Mouse (Mus musculus) neural tube, embryonic 13.5 days (tissue): ENCODE results near the gene Cacng7. TPM values are rescaled to one million over a fixed set of nuclear protein-coding genes. Genes with fewer than 3 reads are reported as not detected.
"Not testable (repeated sequence)": the region's sequence is repeated elsewhere in the genome, so short reads cannot be mapped to it uniquely, and the experiment has no call there.

Experiments used
- ATAC-seq: fragments of 200-750 bp; cut with Nextera tagmentation; 2 replicates; pipeline ENCODE4 v1.8.0; 2017; ENCODE audit warnings: low read depth, mild to moderate bottlenecking, moderate TSS enrichment, moderate library complexity
- H3K27ac ChIP-seq: fragments of 300-500 bp; sonication (generic); replicated peaks from 2 replicates; pipeline ENCODE4 v1.5.1; 2015; ENCODE audit warnings: moderate library complexity, mild to moderate bottlenecking, inconsistent platforms
- H3K27me3 ChIP-seq: fragments of 300-500 bp; sonication (generic); 2 replicates; pipeline ENCODE4 v1.6.1; 2015; ENCODE audit warnings: mild to moderate bottlenecking, inconsistent platforms
- H3K36me3 ChIP-seq: fragments of 300-500 bp; sonication (generic); 2 replicates; pipeline ENCODE4 v1.6.1; 2015; ENCODE audit warnings: mild to moderate bottlenecking, inconsistent platforms
- H3K4me1 ChIP-seq: fragments of 300-500 bp; sonication (generic); replicated peaks from 2 replicates; pipeline ENCODE4 v1.6.1; 2015; ENCODE audit warnings: inconsistent platforms
- H3K4me2 ChIP-seq: fragments of 300-500 bp; sonication (generic); 2 replicates; pipeline ENCODE4 v1.6.1; 2015; ENCODE audit warnings: inconsistent platforms, mild to moderate bottlenecking, moderate library complexity
- H3K4me3 ChIP-seq: fragments of 300-500 bp; sonication (generic); 2 replicates; pipeline ENCODE4 v1.5.1; 2015; ENCODE audit warnings: mild to moderate bottlenecking, inconsistent platforms
- H3K9ac ChIP-seq: fragments of 300-500 bp; sonication (generic); 2 replicates; pipeline ENCODE4 v1.6.1; 2015; ENCODE audit warnings: moderate library complexity, mild to moderate bottlenecking, inconsistent platforms
- H3K9me3 ChIP-seq: fragments of 300-500 bp; sonication (generic); 2 replicates; pipeline ENCODE4 v1.6.1; 2016; ENCODE audit warnings: inconsistent platforms
- WGBS: fragments of 180-500 bp; shearing (Covaris S2); methylation state at CpG from one replicate; pipeline ENCODE4 v1.1.7; 2015; 5-methylcytosine and 5-hydroxymethylcytosine counted together
- polyA plus RNA-seq: library from polyadenylated mRNA; unstranded; fragments of >200 nt; fragmentation: Nextera tagmentation; extraction: Ambion mirVana; gene quantifications from 2 replicates; pipeline ENCODE4 v1.2.1, GENCODE M21; 2015

Cacng7 gene
- polyA plus RNA-seq, 1 experiment from 2014 or later, result 4.5 TPM

- H3K4me3 ChIP-seq, result no peak overlapping the region
- H3K27ac ChIP-seq, result no peak overlapping the region
- no peaks in the 10 kb centered on the region for H3K9me3 ChIP-seq
- no peaks in the 10 kb centered on the region for H3K27me3 ChIP-seq
- no peak overlapping the region for H3K4me2 ChIP-seq
- no peak overlapping the region for H3K9ac ChIP-seq
- WGBS, result 96% methylated on average over 5 of the region's 5 CpGs
- ATAC-seq, result no peak
- H3K36me3 ChIP-seq, result no peaks in the 10 kb centered on the region
- peaks cover 22% of the 10 kb centered on the region for H3K4me1 ChIP-seq
These were observed 52.1 kb downstream of the Cacng7 start for GRCm38 (mm10) chr7:3384807-3385319.

- ATAC-seq, result no peak
- WGBS, result 77% methylated on average over 6 of the region's 6 CpGs
- no peak overlapping the region for H3K27ac ChIP-seq
- peaks cover 25% of the 10 kb centered on the region for H3K4me1 ChIP-seq
- H3K9me3 ChIP-seq, result no peaks in the 10 kb centered on the region
- no peak overlapping the region for H3K4me2 ChIP-seq
- H3K9ac ChIP-seq, result no peak overlapping the region
- no peaks in the 10 kb centered on the region for H3K36me3 ChIP-seq
- H3K4me3 ChIP-seq, result no peak overlapping the region
- no peaks in the 10 kb centered on the region for H3K27me3 ChIP-seq
These were observed 53.4 kb downstream of the Cacng7 start for GRCm38 (mm10) chr7:3386036-3386730.

GRCm38 (mm10) chr7:3387761-3388160 is 55.0 kb downstream of the Cacng7 start:
- no peak overlapping the region for H3K9ac ChIP-seq

DNA sequence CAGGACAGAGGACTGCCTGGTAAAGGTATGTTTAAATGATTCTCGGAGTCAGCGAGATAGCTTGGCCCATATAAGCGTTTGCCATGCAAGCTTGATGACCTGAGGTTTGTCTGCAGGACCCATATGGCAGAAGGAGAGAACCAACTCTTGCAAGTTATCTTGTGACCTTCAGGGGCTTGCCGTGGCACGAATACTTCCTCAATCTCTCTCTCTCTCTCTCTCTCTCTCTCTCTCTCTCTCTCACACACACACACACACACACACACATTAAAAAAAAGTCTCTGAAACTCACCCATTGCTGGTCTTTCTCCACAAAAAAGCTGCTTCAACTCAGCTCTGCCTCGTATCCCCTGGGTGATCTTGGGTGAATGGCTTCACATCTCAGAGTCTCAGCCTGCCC is 56.1 kb downstream of the Cacng7 start:
- peak overlapping the region; percentile 79 for H3K4me2 ChIP-seq
- H3K4me1 ChIP-seq, result peaks cover 51% of the 10 kb centered on the region
- H3K36me3 ChIP-seq, result peaks cover under 1% of the 10 kb centered on the region
- H3K27me3 ChIP-seq, result no peaks in the 10 kb centered on the region
- 0 out of 2 replicates have a peak overlapping the region, but pooled peaks have one; percentile 54 for H3K4me3 ChIP-seq
- ATAC-seq, result no peak
- no peak overlapping the region for H3K27ac ChIP-seq
- no peaks in the 10 kb centered on the region for H3K9me3 ChIP-seq
- H3K9ac ChIP-seq, result no peak overlapping the region
- WGBS, result 68% methylated on average over 6 of the region's 6 CpGs

More at GRCm38 (mm10) chr7:3387761-3388160, 55.0 kb downstream of the Cacng7 start:
- H3K4me2 ChIP-seq, result 0 out of 2 replicates have a peak overlapping the region, but pooled peaks have one; percentile 11
- no peak for ATAC-seq
- H3K36me3 ChIP-seq, result no peaks in the 10 kb centered on the region
- 95% methylated on average over 18 of the region's 18 CpGs for WGBS
- H3K4me1 ChIP-seq, result peaks cover 41% of the 10 kb centered on the region
- no peak overlapping the region for H3K4me3 ChIP-seq
- no peaks in the 10 kb centered on the region for H3K9me3 ChIP-seq
- no peaks in the 10 kb centered on the region for H3K27me3 ChIP-seq
- no peak overlapping the region for H3K27ac ChIP-seq

- H3K4me3 ChIP-seq, result peak overlapping the region; percentile 54
- no peaks in the 10 kb centered on the region for H3K27me3 ChIP-seq
- H3K4me1 ChIP-seq, result peaks cover 52% of the 10 kb centered on the region
- peak overlapping the region; percentile 79 for H3K9ac ChIP-seq
- H3K27ac ChIP-seq, result no peak overlapping the region
- H3K9me3 ChIP-seq, result no peaks in the 10 kb centered on the region
- peak overlapping the region; percentile 79 for H3K4me2 ChIP-seq
- H3K36me3 ChIP-seq, result peaks cover 9% of the 10 kb centered on the region
- peak; percentile 74 for ATAC-seq
- 2% methylated on average over 17 of the region's 17 CpGs for WGBS
These were observed 57.0 kb downstream of the Cacng7 start for GRCm38 (mm10) chr7:3389444-3390412.

- 1% methylated on average over 7 of the region's 7 CpGs for WGBS
- H3K36me3 ChIP-seq, result peaks cover 16% of the 10 kb centered on the region
- H3K27me3 ChIP-seq, result no peaks in the 10 kb centered on the region
- ATAC-seq, result peak; percentile 46
- H3K4me3 ChIP-seq, result peak within 1 kb of the TSS; percentile 54
- peaks cover 56% of the 10 kb centered on the region for H3K4me1 ChIP-seq
- H3K9me3 ChIP-seq, result no peaks in the 10 kb centered on the region
- H3K9ac ChIP-seq, result peak within 1 kb of the TSS; percentile 79
- peak within 1 kb of the TSS; percentile 79 for H3K4me2 ChIP-seq
- peak within 1 kb of the TSS; percentile 61; the same call in 1 of the 2 replicates for H3K27ac ChIP-seq
These were observed 57.8 kb downstream of the Cacng7 start, which contains the start of gene Cacng8 for GRCm38 (mm10) chr7:3390413-3391080. Cacng8 (plus strand) TSS chr7:3390683.

- Histone ChIP-seq H3K27ac (0 out of 2 replicates have a peak overlapping the region, but pooled peaks have one; percentile 61), H3K4me1 (peaks cover 58% of the 10 kb centered on the region), H3K27me3 (no peaks in the 10 kb centered on the region), H3K9me3 (no peaks in the 10 kb centered on the region), H3K4me2 (peak overlapping the region; percentile 79), H3K4me3 (peak overlapping the region; percentile 54), H3K9ac (peak overlapping the region; percentile 79), H3K36me3 (peaks cover 18% of the 10 kb centered on the region)
- peak; percentile 46; the same call in 1 of the 2 replicates for ATAC-seq
- 3% methylated on average over 12 of the region's 12 CpGs for WGBS
These were observed 58.3 kb downstream of the Cacng7 start for GRCm38 (mm10) chr7:3391081-3391451.

GRCm38 (mm10) chr7:3391809-3392208 is 59.1 kb downstream of the Cacng7 start:
- Histone ChIP-seq H3K9ac (peak overlapping the region; percentile 79), H3K4me1 (peaks cover 64% of the 10 kb centered on the region), H3K36me3 (peaks cover 18% of the 10 kb centered on the region), H3K9me3 (no peaks in the 10 kb centered on the region), H3K4me2 (peak overlapping the region; percentile 79), H3K4me3 (peak overlapping the region; percentile 54), H3K27me3 (no peaks in the 10 kb centered on the region), H3K27ac (peak overlapping the region; percentile 0; the same call in 1 of the 2 replicates)
- ATAC-seq, result 0 out of 2 replicates have a peak, but pooled peaks have one; percentile 28
- WGBS, result 12% methylated on average over 2 of the region's 4 CpGs

DNA sequence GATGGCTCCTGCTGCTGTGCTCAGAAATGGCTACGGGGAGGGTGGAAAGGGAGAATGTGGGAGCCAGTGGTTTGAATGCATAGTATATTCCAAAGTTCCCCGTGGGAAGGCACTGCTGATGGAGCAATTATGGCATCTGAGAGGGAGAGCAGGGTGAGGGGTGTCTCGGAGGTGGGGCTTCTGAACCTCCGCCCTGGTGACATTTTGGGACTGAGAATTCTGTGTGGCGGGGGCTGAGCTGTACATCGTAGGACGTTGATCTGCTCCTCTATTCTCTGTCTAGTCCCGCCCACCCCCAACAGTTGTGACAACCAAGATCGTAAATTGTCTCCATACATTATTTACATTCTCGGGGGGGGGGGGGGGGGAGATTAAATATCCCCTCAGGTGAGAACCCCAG is 64.6 kb downstream of the Cacng7 start:
- peak; percentile 51 for ATAC-seq

GRCm38 (mm10) chr7:3397797-3398196 is 65.0 kb downstream of the Cacng7 start:
- WGBS, result 7% methylated on average over 7 of the region's 7 CpGs
- Histone ChIP-seq H3K9me3 (no peaks in the 10 kb centered on the region), H3K9ac (no peak overlapping the region), H3K4me2 (peak overlapping the region; percentile 34), H3K4me3 (0 out of 2 replicates have a peak overlapping the region, but pooled peaks have one; percentile 4), H3K27ac (no peak overlapping the region), H3K27me3 (no peaks in the 10 kb centered on the region), H3K4me1 (peaks cover 43% of the 10 kb centered on the region), H3K36me3 (peaks cover 21% of the 10 kb centered on the region)
- ATAC-seq, result peak; percentile 86

More for the DNA sequence above, 64.6 kb downstream of the Cacng7 start:
- WGBS, result 34% methylated on average over 10 of the region's 10 CpGs
- H3K9ac ChIP-seq, result no peak overlapping the region
- H3K4me2 ChIP-seq, result peak overlapping the region; percentile 34
- 0 out of 2 replicates have a peak overlapping the region, but pooled peaks have one; percentile 4 for H3K4me3 ChIP-seq
- H3K27me3 ChIP-seq, result no peaks in the 10 kb centered on the region
- H3K9me3 ChIP-seq, result no peaks in the 10 kb centered on the region
- H3K27ac ChIP-seq, result no peak overlapping the region
- peaks cover 20% of the 10 kb centered on the region for H3K36me3 ChIP-seq
- H3K4me1 ChIP-seq, result peaks cover 47% of the 10 kb centered on the region

GRCm38 (mm10) chr7:3398363-3398762 is 65.6 kb downstream of the Cacng7 start:
- not testable (repeated sequence) for H3K27ac ChIP-seq, H3K27me3 ChIP-seq, H3K4me2 ChIP-seq, ATAC-seq, H3K9ac ChIP-seq, H3K9me3 ChIP-seq, H3K4me3 ChIP-seq
- Histone ChIP-seq H3K4me1 (peaks cover 38% of the 10 kb centered on the region), H3K36me3 (peaks cover 27% of the 10 kb centered on the region)
- WGBS, result 90% methylated on average over 8 of the region's 8 CpGs
